Mouse (Mus musculus): ENCODE results near the gene Fbxl16. TPM values are rescaled to one million over a fixed set of nuclear protein-coding genes. Genes with fewer than 3 reads are reported as not detected.
"Not testable (repeated sequence)": the region's sequence is repeated elsewhere in the genome, so short reads cannot be mapped to it uniquely, and the experiment has no call there.

Fbxl16 gene
- total RNA-seq, 2 experiments from 2014 or later: 644 to 656 TPM

GRCm38 (mm10) chr17:25796951-25797369 is 11.9 kb upstream of the Fbxl16 start, which contains the start of gene Metrn:
TSS of gene Metrn (minus strand) at chr17:25797136.
- H3K4me3 ChIP-seq: peak within 1 kb of the TSS; percentile 53
- DNase-seq (ENCODE audit: extremely low spot score in 1 of 2, low spot score in 2 of 2): peak; percentile 76 to 81
- H3K27ac ChIP-seq: peak within 1 kb of the TSS; percentile 76
- intact Hi-C loops (cut with DNase I): loop anchor here (1.0 kb wide), 1 partner anchor 24 kb away; the partner anchor contains the start of gene Narfl
- TF ChIP-seq CTCF (IDR thresholded peaks at IDR 0.05): no peak

- TF ChIP-seq CTCF (IDR thresholded peaks at IDR 0.05): peak; percentile 89
- H3K27ac ChIP-seq: peak overlapping the region; percentile 51
- H3K4me3 ChIP-seq: no peak overlapping the region
- peak; percentile 58 to 67 for DNase-seq (ENCODE audit: extremely low spot score in 1 of 2, low spot score in 2 of 2)
- intact Hi-C loops (cut with DNase I): loop anchor here (1.0 to 5.0 kb wide), 5 partner anchors 28 to 404 kb away; partner anchors contain the start of genes Narfl and Sox8
Observed at GRCm38 (mm10) chr17:25801029-25801428, 7.9 kb upstream of the Fbxl16 start.

- intact Hi-C loops (cut with DNase I): loop anchor here (5.0 kb wide), 2 partner anchors 231 to 406 kb away; partner anchors contain the start of gene Sox8
- Histone ChIP-seq H3K4me3 (peak overlapping the region; percentile 37), H3K27ac (peak overlapping the region; percentile 96)
- peak; percentile 77 to 82 for DNase-seq (ENCODE audit: extremely low spot score in 1 of 2, low spot score in 2 of 2)
- TF ChIP-seq CTCF (IDR thresholded peaks at IDR 0.05): no peak
Observed at GRCm38 (mm10) chr17:25802825-25803517, 5.9 kb upstream of the Fbxl16 start.

- no peak for TF ChIP-seq CTCF (IDR thresholded peaks at IDR 0.05)
- Histone ChIP-seq H3K4me3 (no peak overlapping the region), H3K27ac (no peak overlapping the region)
- intact Hi-C loops (cut with DNase I): no loop called here
- no peak for DNase-seq (ENCODE audit: extremely low spot score in 1 of 2, low spot score in 2 of 2)
Observed at GRCm38 (mm10) chr17:25806507-25806906, 2.4 kb upstream of the Fbxl16 start.

GRCm38 (mm10) chr17:25807452-25807851 is 1.4 kb upstream of the Fbxl16 start:
- H3K4me3 ChIP-seq; DNase-seq (ENCODE audit: extremely low spot score in 1 of 2, low spot score in 2 of 2); H3K27ac ChIP-seq; intact Hi-C loops (cut with DNase I): not testable (repeated sequence)
- TF ChIP-seq CTCF (IDR thresholded peaks at IDR 0.05): peak; percentile 34

- TF ChIP-seq CTCF (IDR thresholded peaks at IDR 0.05): no peak
- H3K27ac ChIP-seq: peak overlapping the region; percentile 90
- DNase-seq (ENCODE audit: extremely low spot score in 1 of 2, low spot score in 2 of 2): no peak
- intact Hi-C loops (cut with DNase I): no loop called here
- H3K4me3 ChIP-seq: peak overlapping the region; percentile 63
Observed at GRCm38 (mm10) chr17:25808028-25808427, 857 bp upstream of the Fbxl16 start.

GRCm38 (mm10) chr17:25809606-25810340 is 888 bp downstream of the Fbxl16 start:
- Histone ChIP-seq H3K4me3 (peak overlapping the region; percentile 63), H3K27ac (peak overlapping the region; percentile 99)
- peak in 1 of 2 experiments; percentile 54 for DNase-seq (ENCODE audit: extremely low spot score in 1 of 2, low spot score in 2 of 2)
- TF ChIP-seq CTCF (IDR thresholded peaks at IDR 0.05): no peak; the same call in 1 of the 2 replicates
- intact Hi-C loops (cut with DNase I): no loop called here

- peak overlapping the region; percentile 63 for H3K4me3 ChIP-seq
- H3K27ac ChIP-seq: peak overlapping the region; percentile 99
- no peak for DNase-seq (ENCODE audit: extremely low spot score in 1 of 2, low spot score in 2 of 2)
- no peak for TF ChIP-seq CTCF (IDR thresholded peaks at IDR 0.05)
- intact Hi-C loops (cut with DNase I): no loop called here
Observed at GRCm38 (mm10) chr17:25810890-25811289, 2.0 kb downstream of the Fbxl16 start.

- peak overlapping the region; percentile 29 for H3K4me3 ChIP-seq
- intact Hi-C loops (cut with DNase I): no loop called here
Observed at GRCm38 (mm10) chr17:25813471-25813870, 4.6 kb downstream of the Fbxl16 start.

GRCm38 (mm10) chr17:25817662-25818061 is 8.8 kb downstream of the Fbxl16 start:
- no peak for DNase-seq (ENCODE audit: extremely low spot score in 1 of 2, low spot score in 2 of 2)
- intact Hi-C loops (cut with DNase I): no loop called here
- 0 out of 2 replicates have a peak overlapping the region, but pooled peaks have one; percentile 11 for H3K27ac ChIP-seq
- H3K4me3 ChIP-seq: no peak overlapping the region
- TF ChIP-seq CTCF (IDR thresholded peaks at IDR 0.05): no peak

More at GRCm38 (mm10) chr17:25813471-25813870, 4.6 kb downstream of the Fbxl16 start:
- TF ChIP-seq CTCF (IDR thresholded peaks at IDR 0.05): peak; percentile 56
- peak overlapping the region; percentile 89 for H3K27ac ChIP-seq
- DNase-seq (ENCODE audit: extremely low spot score in 1 of 2, low spot score in 2 of 2): peak; percentile 81 to 87

- Histone ChIP-seq H3K4me3 (no peak overlapping the region), H3K27ac (no peak overlapping the region)
- no peak for TF ChIP-seq CTCF (IDR thresholded peaks at IDR 0.05)
- intact Hi-C loops (cut with DNase I): no loop called here
- no peak for DNase-seq (ENCODE audit: extremely low spot score in 1 of 2, low spot score in 2 of 2)
Observed at GRCm38 (mm10) chr17:25818851-25819780, 10.2 kb downstream of the Fbxl16 start.

Measured in left cerebral cortex, adult 2 months (tissue).